Mouse (Mus musculus): ENCODE results near the gene Rbfox1.

DNA sequence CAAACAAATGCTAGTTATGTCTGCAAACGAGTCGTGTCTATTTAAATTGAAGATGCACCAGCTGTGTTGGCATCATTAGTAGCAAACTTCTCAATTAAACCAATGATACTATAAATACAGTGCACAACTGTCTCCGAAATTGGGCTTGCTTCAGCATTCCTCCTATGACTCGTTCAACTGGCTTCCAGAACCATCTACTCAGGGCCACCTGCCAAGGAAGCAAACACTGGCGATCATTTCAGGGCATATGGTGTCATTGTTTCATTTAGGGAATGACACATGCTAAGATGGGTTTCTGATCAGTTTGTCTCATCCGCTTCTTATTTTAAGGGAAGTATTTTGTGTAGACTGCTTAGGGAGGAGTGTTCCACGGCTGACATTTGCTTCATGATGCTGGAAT, 1397.1 kb downstream of the Rbfox1 start:
- no peak for TF ChIP-seq CTCF (IDR thresholded peaks at IDR 0.05; ENCODE audit: extremely low read depth, insufficient read depth, low read length)
- no peak for TF ChIP-seq POLR2A (IDR thresholded peaks at IDR 0.05; ENCODE audit: extremely low read depth, insufficient read depth, low read length)

Measured in cortical plate, adult 2 months (tissue).